Mouse (Mus musculus): Measurements from ENCODE around the gene 4930430A15Rik.

Gene 4930430A15Rik

DNA sequence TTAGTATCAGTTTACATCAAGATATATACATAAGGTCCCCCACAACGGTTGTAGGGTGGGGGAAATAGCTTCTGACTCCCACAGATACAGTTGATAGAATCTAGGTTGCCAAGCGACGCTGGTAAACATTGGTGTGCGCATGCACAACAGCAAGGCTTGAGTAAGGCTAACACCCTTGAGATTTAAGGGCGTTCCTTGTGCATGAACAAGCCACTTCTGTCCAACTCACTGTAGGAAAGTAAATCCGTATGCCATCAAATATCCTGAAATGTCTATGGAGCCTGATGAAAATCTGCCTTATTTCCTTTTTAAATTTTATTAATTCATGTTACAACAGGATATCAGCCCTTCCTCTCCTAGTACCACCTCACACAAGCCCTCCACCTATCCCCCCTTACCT lies at the start of gene 4930430A15Rik:
Gene 4930430A15Rik, minus strand, starts transcription at position 101 of the 400 bp plus-strand sequence.
- no peak for DNase-seq (ENCODE audit: low spot score in 2 of 2)

DNA sequence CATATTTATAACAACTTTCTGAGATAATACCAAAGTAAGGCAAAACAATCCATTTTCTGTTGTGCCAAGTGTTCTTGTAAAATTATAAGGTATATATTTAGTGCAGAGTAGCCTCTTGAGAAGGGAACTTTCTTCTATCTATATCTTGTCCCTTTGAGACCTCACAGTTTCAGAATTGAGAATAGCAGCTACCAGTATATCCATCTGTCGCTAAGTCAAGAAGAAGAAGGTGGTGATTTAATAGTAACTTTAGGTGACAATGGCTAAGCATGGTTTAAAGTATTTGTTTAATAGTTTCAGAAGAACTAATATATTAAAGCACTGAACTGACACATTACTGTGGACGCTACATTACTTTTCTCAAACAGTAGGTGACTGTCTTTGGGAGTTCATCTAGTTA lies 44.6 kb upstream of the 4930430A15Rik start, which contains the start of gene Olfr1277:
Gene Olfr1277, minus strand, starts transcription at position 101 of the 400 bp plus-strand sequence.
- no peak for DNase-seq (ENCODE audit: low spot score in 2 of 2)

DNA sequence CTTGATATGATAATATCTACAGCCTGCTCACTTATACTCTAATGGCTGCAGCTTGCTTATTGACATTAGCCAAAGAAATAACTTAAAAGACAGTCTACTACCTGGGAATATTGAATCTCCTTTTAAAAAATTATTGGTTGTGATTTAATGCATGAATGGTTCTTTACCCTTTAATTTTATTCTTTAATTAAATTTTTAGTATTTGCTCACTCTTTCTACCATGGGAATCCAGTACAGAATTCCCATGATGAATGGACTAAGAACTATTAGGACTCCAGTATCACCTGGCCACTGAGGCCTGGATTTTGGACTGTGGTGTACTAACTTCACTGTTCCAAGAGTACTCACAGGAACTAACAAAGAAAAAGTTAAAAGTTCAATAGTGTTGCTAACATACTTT lies 24.8 kb upstream of the 4930430A15Rik start, which contains the start of gene Olfr1276:
Gene Olfr1276, plus strand, starts transcription at position 301 of the 400 bp plus-strand sequence.
- DNase-seq (ENCODE audit: low spot score in 2 of 2): no peak

DNA sequence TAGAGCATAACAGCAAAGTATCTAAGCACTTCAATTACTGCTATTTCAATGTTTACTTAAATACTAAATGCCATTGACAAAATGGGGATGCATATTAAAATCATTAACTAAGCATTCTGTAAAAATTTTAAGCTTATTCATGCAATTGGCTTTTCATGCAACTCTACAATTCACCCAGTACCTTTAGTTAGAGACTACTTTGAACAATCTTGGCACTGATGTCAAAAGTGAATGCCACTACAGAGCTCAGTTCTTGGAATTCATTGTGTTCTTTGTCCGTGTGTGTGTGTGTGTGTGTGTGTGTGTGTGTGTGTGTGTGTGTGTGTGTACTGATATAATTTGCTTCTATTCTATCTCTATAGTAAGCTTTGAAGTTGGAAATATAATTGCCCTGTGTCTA lies 5.8 kb upstream of the 4930430A15Rik start, which contains the start of gene Olfr1275:
Gene Olfr1275, minus strand, starts transcription at position 101 of the 400 bp plus-strand sequence.
- DNase-seq (ENCODE audit: low spot score in 2 of 2): no peak

DNA sequence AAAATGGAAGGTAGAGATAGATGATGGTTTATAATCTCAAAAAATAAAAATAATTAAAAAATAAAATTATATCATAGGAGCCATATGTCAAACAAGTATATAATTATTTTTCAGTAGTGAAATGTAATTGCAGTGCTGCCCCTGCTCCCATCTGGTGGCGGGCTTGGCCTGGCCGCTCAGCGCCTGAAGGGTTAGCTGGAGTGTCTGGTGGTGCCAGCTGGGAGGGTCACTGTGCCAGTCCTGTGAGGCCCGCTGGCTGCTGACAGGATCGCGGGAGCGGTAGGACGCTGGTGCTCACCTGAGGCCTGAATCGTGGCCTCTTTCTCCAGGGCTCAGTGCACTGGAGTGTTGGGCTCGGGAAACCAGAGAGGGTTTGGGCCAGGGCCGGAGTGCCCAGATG lies 47.3 kb downstream of the 4930430A15Rik start:
- DNase-seq (ENCODE audit: low spot score in 2 of 2): no peak

DNA sequence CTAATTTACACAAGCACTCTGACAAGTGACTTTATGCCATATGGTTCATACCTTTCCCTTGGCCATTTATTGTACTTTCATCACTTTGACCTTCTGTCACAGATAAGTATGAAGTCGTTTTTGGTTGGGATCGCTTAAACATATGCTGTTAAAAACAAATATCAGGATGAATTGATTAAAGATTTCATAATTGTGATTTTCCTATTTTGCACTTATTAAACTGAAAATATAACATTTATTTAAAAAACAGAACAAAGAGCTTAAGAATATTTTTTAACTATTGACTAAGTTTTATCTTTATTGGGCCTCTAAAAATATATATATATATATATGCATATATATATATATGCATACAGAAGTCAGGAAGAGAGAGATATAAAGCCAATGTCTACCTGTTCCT lies 76.6 kb downstream of the 4930430A15Rik start, which contains the start of gene Gm15130:
Gene Gm15130, minus strand, starts transcription at position 101 of the 400 bp plus-strand sequence.
- no peak for DNase-seq (ENCODE audit: low spot score in 2 of 2)

DNA sequence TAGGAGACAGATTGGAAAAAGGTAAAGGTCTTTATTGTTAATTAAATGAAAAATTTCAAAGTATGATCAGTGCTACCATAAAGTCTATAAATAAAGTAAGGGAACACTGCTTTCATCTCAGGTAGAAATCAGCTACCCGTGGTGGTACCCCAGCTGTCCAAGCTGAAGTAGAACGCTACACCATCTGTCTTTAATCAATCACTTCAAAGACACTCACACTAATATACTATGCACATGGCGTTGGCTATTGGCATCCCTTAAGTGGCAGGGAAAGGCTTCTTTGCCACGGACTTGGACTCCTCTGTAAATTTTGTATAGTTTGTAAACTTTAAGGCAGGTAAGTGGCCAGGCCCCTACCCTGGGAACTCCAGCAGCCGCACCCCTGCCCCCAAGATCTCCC lies 93.7 kb downstream of the 4930430A15Rik start:
- no peak for DNase-seq (ENCODE audit: low spot score in 2 of 2)
